8 mouse cellular contexts compared by ENCODE assay signal in the genomic region with DNA sequence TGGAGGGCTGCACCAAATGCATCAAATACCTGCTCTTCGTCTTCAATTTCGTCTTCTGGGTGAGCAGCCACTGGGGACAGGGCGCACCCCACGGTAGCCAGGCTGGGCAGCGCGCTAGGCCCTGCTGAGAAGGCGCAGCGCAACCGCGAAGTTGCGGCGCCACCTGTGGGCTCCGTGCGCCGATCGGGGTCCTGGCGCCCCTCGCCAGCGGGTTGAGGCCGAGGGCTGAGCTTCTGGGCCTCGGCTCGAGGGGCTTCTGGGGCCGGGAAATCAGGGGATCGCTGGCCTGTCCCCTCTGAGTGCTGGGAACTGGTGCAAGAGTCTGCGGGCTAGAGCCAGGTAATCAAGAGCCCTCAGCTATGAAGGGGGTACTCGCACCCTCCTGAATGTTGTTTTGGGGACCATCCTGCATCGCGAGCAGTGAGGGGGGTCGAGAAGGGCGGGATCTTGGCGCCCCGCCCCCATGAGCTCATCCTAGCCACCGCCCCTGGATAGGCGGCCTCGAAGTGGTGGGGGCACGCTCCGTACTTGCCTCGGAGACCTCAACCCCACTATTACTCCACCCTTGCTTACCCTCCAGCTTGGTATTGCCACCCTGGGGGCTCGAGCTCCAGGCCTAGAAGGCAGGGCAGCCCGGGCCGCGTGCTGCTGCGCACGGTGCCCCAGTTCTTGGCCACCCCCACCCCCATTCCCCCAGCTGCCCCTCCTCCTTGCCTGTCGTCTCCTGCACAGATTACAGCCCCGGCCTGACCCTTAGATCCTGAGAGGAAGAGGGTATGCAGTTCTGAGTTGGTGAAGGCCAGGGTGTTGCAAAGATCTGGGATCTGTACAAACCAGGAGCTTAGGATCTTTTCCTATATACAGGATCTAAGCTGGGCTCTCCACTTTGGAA. TPM values are rescaled to one million over a fixed set of nuclear protein-coding genes. Genes with fewer than 3 reads are reported as not detected.
DNase-seq lines count a peak whose midpoint lies in the region; ATAC-seq and TF ChIP-seq lines count a peak whose summit lies in the region.

No protein-coding gene starts in this region.

- no peaks in the 10 kb centered on the region for H3K36me3 ChIP-seq in midbrain, embryonic 15.5 days (replicated peaks)
- peaks cover 8% of the 10 kb centered on the region; the same call in 1 of the 2 replicates for H3K36me3 ChIP-seq in stomach, embryonic 14.5 days (ENCODE audit: control insufficient read depth, insufficient read depth, low read length)

- peak overlapping the region; percentile 84 for H3K9ac ChIP-seq in midbrain, embryonic 15.5 days
- peak overlapping the region; percentile 91 for H3K9ac ChIP-seq in stomach, embryonic 14.5 days (replicated peaks; ENCODE audit: low read depth, low read length)

- peak overlapping the region; percentile 99 for H3K27ac ChIP-seq in layer of hippocampus, adult 2 months
- H3K27ac ChIP-seq in midbrain, embryonic 15.5 days = peak overlapping the region; percentile 82
- peak overlapping the region; percentile 91 for H3K27ac ChIP-seq in stomach, embryonic 14.5 days (ENCODE audit: low read length)

- DNase-seq in layer of hippocampus, adult 2 months (ENCODE audit: low spot score in 2 of 2) = peak; percentile 48 to 66
- no peak for DNase-seq in layer of hippocampus, adult 9-11 months
- DNase-seq in embryo, embryonic 11 days = peak; percentile 83
- DNase-seq in heart, adult 11 months = peak; percentile 98
- DNase-seq in kidney, adult 11 months = peak; percentile 54
- peak; percentile 71 for DNase-seq in liver

- peaks cover 46% of the 10 kb centered on the region for H3K4me1 ChIP-seq in midbrain, embryonic 15.5 days
- peaks cover 45% of the 10 kb centered on the region for H3K4me1 ChIP-seq in stomach, embryonic 14.5 days (ENCODE audit: control insufficient read depth, insufficient read depth, low read length)

- H3K27me3 ChIP-seq in midbrain, embryonic 15.5 days (replicated peaks) = no peaks in the 10 kb centered on the region
- no peaks in the 10 kb centered on the region for H3K27me3 ChIP-seq in stomach, embryonic 14.5 days (ENCODE audit: control insufficient read depth, insufficient read depth, low read length)

- no peaks in the 10 kb centered on the region for H3K9me3 ChIP-seq in midbrain, embryonic 15.5 days
- H3K9me3 ChIP-seq in stomach, embryonic 14.5 days (ENCODE audit: control insufficient read depth, low read depth, low read length) = no peaks in the 10 kb centered on the region

- peak overlapping the region; percentile 91 for H3K4me2 ChIP-seq in midbrain, embryonic 15.5 days
- H3K4me2 ChIP-seq in stomach, embryonic 14.5 days (replicated peaks; ENCODE audit: low read depth, low read length) = peak overlapping the region; percentile 95

- H3K4me3 ChIP-seq in layer of hippocampus, adult 2 months = peak overlapping the region; percentile 100
- H3K4me3 ChIP-seq in midbrain, embryonic 15.5 days = peak overlapping the region; percentile 83
- H3K4me3 ChIP-seq in stomach, embryonic 14.5 days (ENCODE audit: low read depth, low read length) = peak overlapping the region; percentile 82

- ATAC-seq in midbrain, embryonic 15.5 days (replicated peaks) = peak; percentile 80
- ATAC-seq in stomach, embryonic 14.5 days (ENCODE audit: insufficient number of reproducible peaks, insufficient read depth, low FRiP score, low read depth) = peak; percentile 67

- peak; percentile 53 for TF ChIP-seq CTCF in layer of hippocampus, adult 2 months (conservative IDR thresholded peaks at IDR 0.05)

- 0% methylated on average over 46 of the region's 46 CpGs for WGBS in midbrain, embryonic 15.5 days
- WGBS in stomach, embryonic 14.5 days = under 1% methylated on average over 46 of the region's 46 CpGs

RNA-seq across cellular contexts. Expression of a gene that starts 0.7 kb away (rescaled TPM):
- 100 to 1,000 TPM; 419 to 448 TPM for total RNA-seq in layer of hippocampus, adult 2 months (2021)
- polyA plus RNA-seq in midbrain, embryonic 15.5 days (2015; fragmentation: Nextera tagmentation; extraction: Ambion mirVana) = 374 and 398 TPM in 2 replicates
- polyA plus RNA-seq in stomach, embryonic 14.5 days (2014; fragmentation: Nextera tagmentation; extraction: Ambion mirVana) = 705 and 725 TPM in 2 replicates

RNA-seq across cellular contexts. Expression of a gene that starts 15.8 kb away (rescaled TPM):
- 10 to 100 TPM; 38.5 to 41.4 TPM for total RNA-seq in layer of hippocampus, adult 2 months (2021)
- 103 and 114 TPM in 2 replicates for polyA plus RNA-seq in midbrain, embryonic 15.5 days (2015; fragmentation: Nextera tagmentation; extraction: Ambion mirVana)
- polyA plus RNA-seq in stomach, embryonic 14.5 days (2014; fragmentation: Nextera tagmentation; extraction: Ambion mirVana) = 61.3 and 66.6 TPM in 2 replicates

RNA-seq across cellular contexts. Expression of a gene that starts 41.2 kb away (rescaled TPM):
- total RNA-seq in layer of hippocampus, adult 2 months (2021) = not detected
- polyA plus RNA-seq in midbrain, embryonic 15.5 days (2015; fragmentation: Nextera tagmentation; extraction: Ambion mirVana) = 1.3 and 1.6 TPM in 2 replicates
- polyA plus RNA-seq in stomach, embryonic 14.5 days (2014; fragmentation: Nextera tagmentation; extraction: Ambion mirVana) = 22.5 and 27.0 TPM in 2 replicates

RNA-seq across cellular contexts. Expression of a gene that starts 48.4 kb away (rescaled TPM):
- under 1 TPM in 1 of 2 experiments, not detected in 1; 0.36 TPM for total RNA-seq in layer of hippocampus, adult 2 months (2021)
- 0.66 and 0.97 TPM in 2 replicates for polyA plus RNA-seq in midbrain, embryonic 15.5 days (2015; fragmentation: Nextera tagmentation; extraction: Ambion mirVana)
- 1.3 and 1.6 TPM in 2 replicates for polyA plus RNA-seq in stomach, embryonic 14.5 days (2014; fragmentation: Nextera tagmentation; extraction: Ambion mirVana)

RNA-seq across cellular contexts. Expression of a gene that starts 52.9 kb away (rescaled TPM):
- under 1 TPM; 0.29 to 0.97 TPM for total RNA-seq in layer of hippocampus, adult 2 months (2021)
- 1.3 and 1.8 TPM in 2 replicates for polyA plus RNA-seq in midbrain, embryonic 15.5 days (2015; fragmentation: Nextera tagmentation; extraction: Ambion mirVana)
- 4.2 and 6.0 TPM in 2 replicates for polyA plus RNA-seq in stomach, embryonic 14.5 days (2014; fragmentation: Nextera tagmentation; extraction: Ambion mirVana)
